Mouse (Mus musculus): ENCODE data around the gene Rps17. TPM values are rescaled to one million over a fixed set of nuclear protein-coding genes. Genes with fewer than 3 reads are reported as not detected.

Rps17 gene
- polyA plus RNA-seq, 1 experiment = 1,555 TPM

DNA sequence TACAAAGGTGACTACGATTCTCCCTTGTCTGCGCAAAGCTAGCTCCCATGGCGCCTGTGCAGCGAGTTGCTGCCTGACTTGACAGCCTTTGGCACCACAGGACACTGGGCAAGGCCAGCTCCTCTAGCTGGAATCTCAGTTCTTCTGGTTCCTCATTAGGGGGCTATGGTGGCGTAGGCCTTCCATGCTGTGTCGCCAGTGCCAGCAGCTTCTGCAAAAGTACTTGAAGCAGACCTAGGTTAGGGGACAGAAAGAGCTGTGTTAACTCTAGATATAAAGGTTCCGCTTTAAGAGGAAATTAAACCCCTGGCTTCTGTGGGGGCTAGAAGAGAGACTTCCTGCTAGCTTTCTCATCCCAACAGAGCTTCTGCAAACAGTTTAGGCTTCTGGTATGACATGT, 3.2 kb upstream of the Rps17 start:
- TF ChIP-seq POLR2A (IDR thresholded peaks at IDR 0.05; ENCODE audit: borderline replicate concordance, low read depth, low read length) = no peak
- TF ChIP-seq CTCF (IDR thresholded peaks at IDR 0.05; ENCODE audit: low read depth, low read length) = no peak
- Histone ChIP-seq H3K4me3 (ENCODE audit: insufficient read depth, low read length) (no peak overlapping the region), H3K27ac (ENCODE audit: insufficient read depth, low read depth, low read length) (peak overlapping the region; percentile 87), H3K4me1 (ENCODE audit: control insufficient read depth, insufficient read depth, low read length) (peaks cover 28% of the 10 kb centered on the region)

DNA sequence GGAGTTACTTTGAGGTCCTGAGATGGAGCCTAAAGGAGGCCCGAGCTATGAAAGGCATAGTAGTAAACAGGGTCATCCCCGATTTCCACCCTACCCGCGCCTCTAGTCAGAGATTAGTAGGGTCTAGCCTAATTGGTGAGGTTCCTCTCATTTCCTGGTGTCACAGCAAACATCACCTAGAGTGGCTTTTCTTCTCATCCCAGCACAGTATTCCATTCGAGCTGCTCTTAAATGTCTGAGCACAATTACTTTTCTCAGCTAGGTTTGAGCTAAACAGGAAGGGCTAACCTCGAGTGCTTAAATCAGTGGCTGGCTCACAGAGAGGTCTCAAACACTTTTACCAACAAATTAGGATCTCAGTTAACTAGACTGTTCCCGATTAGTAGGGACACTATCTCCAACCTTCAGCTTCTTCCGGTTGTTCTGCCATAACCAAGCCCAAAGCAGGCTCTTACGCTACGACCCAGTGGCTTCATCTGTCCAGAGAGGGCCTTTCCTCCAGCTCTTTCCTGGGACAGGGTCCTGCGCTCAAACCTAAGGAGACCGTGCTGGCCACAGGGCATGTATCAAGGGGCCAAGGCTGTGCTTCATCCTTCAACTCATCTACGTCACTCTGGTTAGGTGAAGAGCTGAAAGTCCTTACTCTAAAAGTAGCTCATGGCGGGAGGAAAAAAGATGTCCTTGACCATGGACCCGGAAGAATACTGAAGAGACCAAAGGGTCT, 555 bp upstream of the Rps17 start:
- Histone ChIP-seq H3K4me1 (ENCODE audit: control insufficient read depth, insufficient read depth, low read length) (peaks cover 33% of the 10 kb centered on the region), H3K4me3 (ENCODE audit: insufficient read depth, low read length) (peak overlapping the region; percentile 66), H3K27ac (ENCODE audit: insufficient read depth, low read depth, low read length) (peak overlapping the region; percentile 54)
- TF ChIP-seq POLR2A (IDR thresholded peaks at IDR 0.05; ENCODE audit: borderline replicate concordance, low read depth, low read length) (no peak), CTCF (IDR thresholded peaks at IDR 0.05; ENCODE audit: low read depth, low read length) (no peak)

DNA sequence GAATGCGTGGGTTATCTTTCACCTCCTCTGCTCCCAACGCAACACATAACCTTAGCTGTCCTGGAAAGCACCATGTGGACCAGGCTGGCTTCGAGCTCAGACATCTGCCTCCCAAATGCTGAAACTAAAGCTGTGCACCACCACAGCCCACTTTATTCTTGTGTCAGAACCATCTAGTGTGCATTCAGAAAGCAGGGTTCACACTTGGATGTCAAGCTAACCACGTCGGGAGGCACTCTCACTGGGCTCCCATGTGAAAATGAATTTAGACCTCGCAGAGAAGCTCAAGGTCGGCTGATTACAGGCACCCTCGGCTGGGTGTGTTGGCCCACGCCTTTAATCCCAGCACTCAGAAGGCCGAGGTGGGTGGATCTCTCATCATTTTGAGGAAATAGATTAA, 1.2 kb downstream of the Rps17 start:
- Histone ChIP-seq H3K27ac (ENCODE audit: insufficient read depth, low read depth, low read length) (0 out of 2 replicates have a peak overlapping the region, but pooled peaks have one; percentile 62), H3K4me3 (ENCODE audit: insufficient read depth, low read length) (peak overlapping the region; percentile 100), H3K4me1 (ENCODE audit: control insufficient read depth, insufficient read depth, low read length) (peaks cover 33% of the 10 kb centered on the region)
- TF ChIP-seq CTCF (IDR thresholded peaks at IDR 0.05; ENCODE audit: low read depth, low read length) (no peak), POLR2A (IDR thresholded peaks at IDR 0.05; ENCODE audit: borderline replicate concordance, low read depth, low read length) (no peak)

DNA sequence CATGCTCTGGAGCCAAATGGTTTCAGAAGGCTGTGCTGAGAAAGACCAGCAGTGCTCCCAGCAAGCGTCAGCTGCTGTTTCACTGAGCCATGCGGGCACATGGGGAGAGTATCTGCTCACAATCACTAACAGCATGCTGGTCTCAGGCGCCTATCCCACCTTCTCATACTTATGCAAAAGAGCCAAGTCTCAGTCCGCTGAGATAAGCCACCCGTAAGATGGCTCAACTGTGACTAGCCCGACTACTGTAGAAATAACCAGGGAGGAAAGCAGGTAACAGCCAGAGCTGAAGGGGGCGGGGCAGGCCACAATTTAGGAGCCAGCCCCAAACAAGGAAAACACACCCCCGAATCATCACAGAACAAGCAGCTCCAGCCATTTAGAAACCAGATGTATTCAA, 1.7 kb downstream of the Rps17 start:
- Histone ChIP-seq H3K27ac (ENCODE audit: insufficient read depth, low read depth, low read length) (no peak overlapping the region), H3K4me1 (ENCODE audit: control insufficient read depth, insufficient read depth, low read length) (peaks cover 33% of the 10 kb centered on the region), H3K4me3 (ENCODE audit: insufficient read depth, low read length) (peak overlapping the region; percentile 100)
- TF ChIP-seq POLR2A (IDR thresholded peaks at IDR 0.05; ENCODE audit: borderline replicate concordance, low read depth, low read length) = no peak
- TF ChIP-seq CTCF (IDR thresholded peaks at IDR 0.05; ENCODE audit: low read depth, low read length) = no peak

DNA sequence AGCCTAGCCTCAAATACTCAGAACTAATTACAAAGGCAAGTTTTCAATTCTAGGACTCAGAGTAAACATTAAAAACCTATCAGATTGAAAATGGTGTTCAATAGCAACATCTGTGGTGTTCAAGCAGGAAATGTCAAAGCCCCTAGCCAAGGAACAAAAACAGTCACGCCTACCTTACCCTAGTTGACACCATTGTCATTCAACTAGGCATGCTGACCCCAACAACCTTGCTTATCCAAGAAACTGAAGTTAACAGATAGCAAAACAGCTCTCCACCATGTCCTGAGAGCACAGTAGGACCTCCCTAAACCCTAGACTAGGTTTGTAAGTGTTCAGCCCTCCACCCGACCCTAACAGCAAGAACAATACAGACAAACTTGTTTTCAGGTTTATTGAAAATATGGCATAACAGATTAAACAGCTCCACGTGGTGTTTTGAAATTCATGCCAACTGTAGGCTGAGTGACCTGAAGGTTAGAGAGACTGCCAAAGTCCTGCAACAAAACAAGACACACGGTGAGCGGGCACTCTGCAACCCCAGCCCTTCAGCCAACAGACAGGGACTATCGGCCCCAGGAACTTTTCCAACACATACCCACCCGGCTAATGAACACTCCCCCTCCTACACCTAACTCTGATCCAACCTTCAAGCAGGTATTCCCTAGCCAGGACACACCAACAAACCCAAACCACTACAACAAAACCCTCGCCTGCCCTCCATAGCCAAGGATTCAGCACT, 2.5 kb downstream of the Rps17 start:
- H3K4me3 ChIP-seq (ENCODE audit: insufficient read depth, low read length) = peak overlapping the region; percentile 100
- TF ChIP-seq POLR2A (IDR thresholded peaks at IDR 0.05; ENCODE audit: borderline replicate concordance, low read depth, low read length) (no peak), CTCF (IDR thresholded peaks at IDR 0.05; ENCODE audit: low read depth, low read length) (no peak)
- H3K4me1 ChIP-seq (ENCODE audit: control insufficient read depth, insufficient read depth, low read length) = peaks cover 26% of the 10 kb centered on the region
- H3K27ac ChIP-seq (ENCODE audit: insufficient read depth, low read depth, low read length) = 0 out of 2 replicates have a peak overlapping the region, but pooled peaks have one; percentile 4

DNA sequence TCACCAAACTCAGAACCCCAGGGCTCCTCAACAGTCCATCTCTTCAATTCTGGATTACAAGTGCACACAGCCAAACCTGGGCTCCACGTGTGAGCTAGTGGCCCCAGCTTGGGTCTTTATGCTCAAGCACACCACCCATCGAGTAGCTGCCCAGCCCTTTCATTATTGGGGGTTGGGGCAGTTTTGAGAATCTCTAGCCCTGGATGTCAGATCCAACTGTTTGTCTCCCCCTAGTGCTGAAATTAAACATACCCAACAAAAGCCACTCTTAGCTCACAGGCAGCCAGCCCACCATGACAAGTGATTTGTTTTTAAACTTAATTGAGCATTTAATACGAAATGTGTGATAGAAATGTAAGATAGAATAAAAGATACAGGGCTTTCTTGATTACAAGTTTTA, 3.5 kb downstream of the Rps17 start:
- TF ChIP-seq POLR2A (IDR thresholded peaks at IDR 0.05; ENCODE audit: borderline replicate concordance, low read depth, low read length) = no peak
- TF ChIP-seq CTCF (IDR thresholded peaks at IDR 0.05; ENCODE audit: low read depth, low read length) = peak; percentile 26; the same call in 1 of the 2 replicates
- Histone ChIP-seq H3K4me1 (ENCODE audit: control insufficient read depth, insufficient read depth, low read length) (peaks cover 17% of the 10 kb centered on the region), H3K4me3 (ENCODE audit: insufficient read depth, low read length) (no peak overlapping the region), H3K27ac (ENCODE audit: insufficient read depth, low read depth, low read length) (no peak overlapping the region)

DNA sequence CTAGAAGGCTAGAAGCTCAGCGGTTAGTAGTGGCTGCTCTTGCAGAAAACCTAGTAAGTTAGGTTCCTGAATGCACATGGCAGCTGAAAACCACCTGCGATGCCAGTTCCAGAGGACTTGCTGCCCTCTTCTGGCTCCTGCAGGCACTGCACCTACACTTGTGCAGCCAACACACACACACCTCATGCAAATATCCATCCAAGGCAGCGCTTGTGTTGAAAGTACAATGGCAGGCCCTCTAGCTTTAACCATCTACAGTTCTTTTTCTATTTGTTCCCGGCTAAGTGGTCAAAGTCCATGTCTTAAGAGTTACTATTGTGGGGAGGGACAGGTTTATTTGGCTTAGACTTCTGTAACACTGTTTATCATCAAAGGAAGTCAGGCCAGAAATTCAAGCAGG, 5.3 kb downstream of the Rps17 start:
- no peak overlapping the region for H3K27ac ChIP-seq (ENCODE audit: insufficient read depth, low read depth, low read length)
- H3K4me3 ChIP-seq (ENCODE audit: insufficient read depth, low read length) = no peak overlapping the region
- TF ChIP-seq CTCF (IDR thresholded peaks at IDR 0.05; ENCODE audit: low read depth, low read length) = peak; percentile 50; the same call in 1 of the 2 replicates
- no peak for TF ChIP-seq POLR2A (IDR thresholded peaks at IDR 0.05; ENCODE audit: borderline replicate concordance, low read depth, low read length)
- peaks cover 5% of the 10 kb centered on the region; the same call in 1 of the 2 replicates for H3K4me1 ChIP-seq (ENCODE audit: control insufficient read depth, insufficient read depth, low read length)

DNA sequence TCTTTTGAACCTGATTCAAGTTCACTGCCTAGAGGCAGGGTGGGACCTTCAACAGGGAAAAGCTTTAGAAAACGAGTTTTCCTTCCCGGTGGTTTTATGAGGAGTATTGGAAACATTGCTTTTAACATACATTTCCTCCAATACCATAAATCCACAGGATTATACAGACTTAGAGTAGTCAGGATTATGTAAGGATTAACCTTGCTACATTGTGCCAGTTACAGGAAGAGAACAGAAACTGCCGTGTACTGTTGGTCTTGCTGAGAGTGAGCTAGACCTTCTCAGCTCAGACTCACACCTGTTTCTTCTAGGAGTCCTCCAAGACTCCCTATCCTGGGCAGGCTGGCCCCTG, 6.6 kb downstream of the Rps17 start:
- Histone ChIP-seq H3K4me1 (ENCODE audit: control insufficient read depth, insufficient read depth, low read length) (peaks cover 5% of the 10 kb centered on the region; the same call in 1 of the 2 replicates), H3K4me3 (ENCODE audit: insufficient read depth, low read length) (no peak overlapping the region), H3K27ac (ENCODE audit: insufficient read depth, low read depth, low read length) (no peak overlapping the region)
- TF ChIP-seq CTCF (IDR thresholded peaks at IDR 0.05; ENCODE audit: low read depth, low read length) = no peak
- no peak for TF ChIP-seq POLR2A (IDR thresholded peaks at IDR 0.05; ENCODE audit: borderline replicate concordance, low read depth, low read length)

DNA sequence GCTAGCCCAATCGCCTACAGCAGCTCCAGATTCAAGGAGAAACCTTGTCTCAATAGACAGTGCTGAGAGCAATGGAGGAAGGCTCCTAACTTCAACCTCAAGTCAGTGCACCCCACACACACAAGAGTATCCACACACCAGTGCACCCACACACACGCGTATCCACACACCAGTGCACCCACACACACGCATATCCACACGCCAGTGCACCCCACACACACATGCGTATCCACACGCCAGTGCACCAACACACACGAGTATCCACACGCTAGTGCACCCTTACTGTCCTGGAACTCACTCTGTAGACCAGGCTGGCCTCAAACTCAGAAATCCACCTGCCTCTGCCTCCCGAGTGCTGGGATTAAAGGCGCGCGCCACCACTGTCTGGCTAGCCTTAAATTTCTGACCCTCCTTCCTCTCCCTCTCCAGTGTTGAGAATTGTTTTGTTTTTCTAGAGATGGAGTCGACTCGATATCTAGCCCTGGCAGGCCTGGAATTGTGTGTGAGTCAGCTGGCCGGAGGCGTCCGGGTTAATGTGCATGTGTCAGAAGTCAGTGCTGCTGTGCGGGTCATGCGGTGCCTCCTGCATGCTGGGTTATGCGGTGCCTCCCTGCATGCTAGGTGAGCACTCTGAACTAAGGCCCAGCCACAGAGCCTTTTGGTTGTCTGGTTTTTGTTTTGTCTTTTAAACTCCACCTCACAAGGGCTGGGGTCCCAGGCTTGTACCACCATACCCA, 7.1 kb downstream of the Rps17 start:
- Histone ChIP-seq H3K4me1 (ENCODE audit: control insufficient read depth, insufficient read depth, low read length) (peaks cover 5% of the 10 kb centered on the region; the same call in 1 of the 2 replicates), H3K27ac (ENCODE audit: insufficient read depth, low read depth, low read length) (no peak overlapping the region), H3K4me3 (ENCODE audit: insufficient read depth, low read length) (no peak overlapping the region)
- TF ChIP-seq POLR2A (IDR thresholded peaks at IDR 0.05; ENCODE audit: borderline replicate concordance, low read depth, low read length) (no peak), CTCF (IDR thresholded peaks at IDR 0.05; ENCODE audit: low read depth, low read length) (no peak)
